Comparison of ENCODE assay signal across 7 mouse cellular contexts in the genomic region with DNA sequence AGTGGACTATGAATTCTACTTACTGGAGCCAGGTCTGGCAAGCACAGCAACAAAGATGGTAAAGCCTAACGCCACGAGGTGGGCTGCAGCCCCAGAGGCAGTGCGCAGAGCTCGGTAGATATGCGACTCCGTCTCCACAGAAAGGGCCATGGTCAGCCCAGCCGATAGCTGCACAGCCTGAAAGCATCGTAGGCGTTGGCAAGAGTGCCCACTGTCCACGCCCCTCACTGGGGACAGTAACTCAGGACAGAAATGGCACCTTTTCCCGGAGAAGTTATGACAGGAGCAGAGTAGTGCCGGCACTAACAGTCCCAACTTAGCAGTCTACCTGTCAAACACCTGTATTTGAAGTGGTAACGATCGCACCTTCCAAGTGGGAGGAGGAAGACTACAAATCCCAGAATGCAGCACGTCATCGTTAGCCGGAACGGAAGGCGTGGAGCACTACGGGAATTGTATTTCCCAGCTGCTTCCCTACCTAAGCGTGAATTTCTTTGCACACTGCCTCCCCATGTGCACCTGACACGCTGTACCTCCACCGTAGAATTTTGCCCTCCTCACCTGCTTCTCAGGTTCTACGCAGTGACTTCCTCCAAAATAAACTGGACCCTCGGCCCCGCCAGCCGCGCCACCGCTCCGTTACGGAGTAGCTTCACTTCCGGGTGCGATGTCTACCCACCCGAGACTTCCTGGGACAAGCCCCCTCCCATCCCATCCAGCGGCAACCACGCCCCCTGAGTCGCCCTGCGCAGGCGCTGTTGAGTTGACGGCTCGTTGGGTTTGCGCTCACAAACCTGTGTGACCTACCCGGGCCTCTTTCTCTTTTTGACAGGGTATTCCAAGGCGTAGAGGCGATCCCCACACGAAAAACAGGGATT. TPM values are rescaled to one million over a fixed set of nuclear protein-coding genes. Genes with fewer than 3 reads are reported as not detected.
DNase-seq lines count a peak whose midpoint lies in the region; ATAC-seq lines count a peak whose summit lies in the region.

A gene (minus strand): TSS at position 720 of the 878 bp plus-strand sequence.
A gene (plus strand): TSS at position 753 of the 878 bp plus-strand sequence.

- H3K9ac ChIP-seq in intestine, embryonic 15.5 days = peak within 1 kb of the TSS; percentile 61

- peak; percentile 93 for ATAC-seq in intestine, embryonic 15.5 days

- intact Hi-C loops in left cerebral cortex, postnatal 25 days (cut with DNase I) = no loop called here

- no peaks in the 10 kb centered on the region for H3K9me3 ChIP-seq in intestine, embryonic 15.5 days
- H3K9me3 ChIP-seq in midbrain, embryonic 10.5 days (replicated peaks) = no peaks in the 10 kb centered on the region

- H3K4me1 ChIP-seq in intestine, embryonic 15.5 days (replicated peaks) = peaks cover 29% of the 10 kb centered on the region
- H3K4me1 ChIP-seq in midbrain, embryonic 10.5 days = peaks cover 57% of the 10 kb centered on the region

- peak within 1 kb of the TSS; percentile 83 for H3K4me2 ChIP-seq in intestine, embryonic 15.5 days (replicated peaks)

- peak within 1 kb of the TSS; percentile 59 for H3K4me3 ChIP-seq in intestine, embryonic 15.5 days (replicated peaks)
- H3K4me3 ChIP-seq in midbrain, embryonic 10.5 days = peak within 1 kb of the TSS; percentile 68

- peaks cover 18% of the 10 kb centered on the region; the same call in 1 of the 2 replicates for H3K36me3 ChIP-seq in intestine, embryonic 15.5 days
- H3K36me3 ChIP-seq in midbrain, embryonic 10.5 days = peaks cover 60% of the 10 kb centered on the region

- DNase-seq in adrenal gland, adult 18-20 months (ENCODE audit: low spot score in 2 of 2) = peak; percentile 93
- peak; percentile 96 for DNase-seq in embryo, embryonic 11 days
- peak; percentile 92 for DNase-seq in gastrocnemius, postnatal 25 days
- peak; percentile 93 to 97 for DNase-seq in left cerebral cortex, postnatal 25 days (ENCODE audit: low spot score in 2 of 2)
- DNase-seq in midbrain, embryonic 10.5 days (ENCODE audit: low spot score) = peak; percentile 96
- DNase-seq in right cerebral cortex, postnatal 4 days = peak; percentile 90

- H3K27ac ChIP-seq in intestine, embryonic 15.5 days = peak within 1 kb of the TSS; percentile 48; the same call in 1 of the 2 replicates
- peak within 1 kb of the TSS; percentile 87 for H3K27ac ChIP-seq in midbrain, embryonic 10.5 days (replicated peaks)

- H3K27me3 ChIP-seq in intestine, embryonic 15.5 days (replicated peaks) = no peaks in the 10 kb centered on the region
- H3K27me3 ChIP-seq in midbrain, embryonic 10.5 days (ENCODE audit: low read depth, poor library complexity, severe bottlenecking) = no peaks in the 10 kb centered on the region

- WGBS in intestine, embryonic 15.5 days = under 1% methylated on average over 46 of the region's 46 CpGs
- WGBS in midbrain, embryonic 10.5 days = under 1% methylated on average over 46 of the region's 46 CpGs

RNA-seq across cellular contexts. Expression of the first gene that starts in this region (rescaled TPM):
- 10 to 100 TPM; 12.8 to 20.2 TPM for total RNA-seq in adrenal gland, adult 18-20 months (2021)
- 1 to 10 TPM; 2.0 TPM for total RNA-seq in gastrocnemius, postnatal 25 days (2021)
- polyA plus RNA-seq in intestine, embryonic 15.5 days (2015; fragmentation: Nextera tagmentation; extraction: Ambion mirVana) = 31.2 and 35.8 TPM in 2 replicates
- total RNA-seq in left cerebral cortex, postnatal 25 days (2021) = 10 to 100 TPM; 16.2 to 17.4 TPM
- polyA plus RNA-seq in midbrain, embryonic 10.5 days (2016; fragmentation: Nextera tagmentation; extraction: Ambion mirVana) = 20.5 and 22.6 TPM in 2 replicates

RNA-seq across cellular contexts. Expression of the second gene that starts in this region (rescaled TPM):
- total RNA-seq in adrenal gland, adult 18-20 months (2021) = 10 to 100 TPM; 25.8 to 30.9 TPM
- 10 to 100 TPM in 1 of 2 experiments, 1 to 10 TPM in 1; 9.5 to 10.2 TPM for total RNA-seq in gastrocnemius, postnatal 25 days (2021)
- 33.9 and 36.9 TPM in 2 replicates for polyA plus RNA-seq in intestine, embryonic 15.5 days (2015; fragmentation: Nextera tagmentation; extraction: Ambion mirVana)
- total RNA-seq in left cerebral cortex, postnatal 25 days (2021) = 10 to 100 TPM; 40.4 to 41.7 TPM
- polyA plus RNA-seq in midbrain, embryonic 10.5 days (2016; fragmentation: Nextera tagmentation; extraction: Ambion mirVana) = 37.1 and 40.4 TPM in 2 replicates

Comparison
In these comparisons a context has a peak if more than half of its experiments do, and no peak if none do; other contexts are left out.
1. Peak in every context shown above with its lines: DNase-seq, ATAC-seq, H3K4me3 ChIP-seq and H3K27ac ChIP-seq.
2. RNA of the first gene that starts in this region (total RNA-seq): 12.8 to 20.2 TPM in adrenal gland, adult 18-20 months and 16.2 to 17.4 TPM in left cerebral cortex, postnatal 25 days; 2.0 TPM in gastrocnemius, postnatal 25 days; every median in the first group is over 4 times any median in the second.